Mouse (Mus musculus) midbrain, embryonic 13.5 days (tissue): Measurements from ENCODE around the gene Stpg4. TPM values are rescaled to one million over a fixed set of nuclear protein-coding genes. Genes with fewer than 3 reads are reported as not detected.

Source experiments
- ATAC-seq: fragments of 200-750 bp; cut with Nextera tagmentation; 2 replicates; pipeline ENCODE4 v1.8.0; 2017; ENCODE audit warnings: mild to moderate bottlenecking, moderate TSS enrichment, moderate library complexity
- H3K27ac ChIP-seq: fragments of 300-500 bp; sonication (generic); 2 replicates; pipeline ENCODE4 v1.5.1; 2015; ENCODE audit warnings: inconsistent platforms, mild to moderate bottlenecking, moderate library complexity
- H3K27me3 ChIP-seq: fragments of 300-500 bp; sonication (generic); 2 replicates; pipeline ENCODE4 v1.6.1; 2015; ENCODE audit warnings: mild to moderate bottlenecking, inconsistent platforms
- H3K36me3 ChIP-seq: fragments of 300-500 bp; sonication (generic); 2 replicates; pipeline ENCODE4 v1.6.1; 2015; ENCODE audit warnings: mild to moderate bottlenecking, inconsistent platforms
- H3K4me1 ChIP-seq: fragments of 300-500 bp; sonication (generic); replicated peaks from 2 replicates; pipeline ENCODE4 v1.6.1; 2015; ENCODE audit warnings: inconsistent platforms
- H3K4me2 ChIP-seq: fragments of 300-500 bp; sonication (generic); replicated peaks from 2 replicates; pipeline ENCODE4 v1.6.1; 2015; ENCODE audit warnings: moderate library complexity, mild to moderate bottlenecking, inconsistent platforms
- H3K4me3 ChIP-seq: fragments of 300-500 bp; sonication (generic); replicated peaks from 2 replicates; pipeline ENCODE4 v1.5.1; 2015; ENCODE audit warnings: mild to moderate bottlenecking, inconsistent platforms
- H3K9ac ChIP-seq: fragments of 300-500 bp; sonication (generic); replicated peaks from 2 replicates; pipeline ENCODE4 v1.6.1; 2015; ENCODE audit warnings: mild to moderate bottlenecking, inconsistent platforms
- H3K9me3 ChIP-seq: fragments of 300-500 bp; sonication (generic); 2 replicates; pipeline ENCODE4 v1.6.1; 2016; ENCODE audit warnings: mild to moderate bottlenecking, inconsistent platforms
- WGBS: fragments of 180-500 bp; shearing (Covaris S2); methylation state at CpG from one replicate; pipeline ENCODE4 v1.1.7; 2015; 5-methylcytosine and 5-hydroxymethylcytosine counted together
- polyA plus RNA-seq: library from polyadenylated mRNA; unstranded; fragments of >200 nt; fragmentation: Nextera tagmentation; extraction: Ambion mirVana; gene quantifications from 2 replicates; pipeline ENCODE4 v1.2.1, GENCODE M21; 2015

Stpg4 gene
- polyA plus RNA-seq, 1 experiment from 2014 or later, result not detected

GRCm38 (mm10) chr17:87403462-87403861 lies 24.1 kb downstream of the Stpg4 start:
- Histone ChIP-seq H3K9ac (no peak overlapping the region), H3K9me3 (no peaks in the 10 kb centered on the region), H3K4me1 (no peaks in the 10 kb centered on the region), H3K36me3 (no peaks in the 10 kb centered on the region), H3K4me2 (no peak overlapping the region), H3K27ac (no peak overlapping the region), H3K4me3 (no peak overlapping the region), H3K27me3 (no peaks in the 10 kb centered on the region)
- 70% methylated on average over 4 of the region's 4 CpGs for WGBS
- no peak for ATAC-seq

- no peaks in the 10 kb centered on the region for H3K36me3 ChIP-seq
- no peak overlapping the region for H3K4me3 ChIP-seq
- H3K9me3 ChIP-seq, result no peaks in the 10 kb centered on the region
- no peak overlapping the region for H3K9ac ChIP-seq
- no peaks in the 10 kb centered on the region for H3K27me3 ChIP-seq
- H3K4me2 ChIP-seq, result no peak overlapping the region
- WGBS, result 92% methylated on average over 11 of the region's 11 CpGs
- no peak overlapping the region for H3K27ac ChIP-seq
- no peak for ATAC-seq
- H3K4me1 ChIP-seq, result no peaks in the 10 kb centered on the region
These were observed 25.1 kb downstream of the Stpg4 start for GRCm38 (mm10) chr17:87402444-87402843.

GRCm38 (mm10) chr17:87397088-87397487 lies 30.5 kb downstream of the Stpg4 start:
- no peak for ATAC-seq
- WGBS, result 79% methylated on average over 11 of the region's 11 CpGs

GRCm38 (mm10) chr17:87391242-87391641 lies 36.3 kb downstream of the Stpg4 start:
- H3K9me3 ChIP-seq, result no peaks in the 10 kb centered on the region
- H3K27ac ChIP-seq, result no peak overlapping the region
- no peaks in the 10 kb centered on the region for H3K36me3 ChIP-seq
- no peak overlapping the region for H3K9ac ChIP-seq
- no peak for ATAC-seq
- no peak overlapping the region for H3K4me3 ChIP-seq
- H3K4me1 ChIP-seq, result peaks cover 7% of the 10 kb centered on the region
- H3K4me2 ChIP-seq, result no peak overlapping the region
- no peaks in the 10 kb centered on the region for H3K27me3 ChIP-seq
- WGBS, result 74% methylated on average over 7 of the region's 7 CpGs

More at GRCm38 (mm10) chr17:87397088-87397487, 30.5 kb downstream of the Stpg4 start:
- Histone ChIP-seq H3K4me3 (no peak overlapping the region), H3K27me3 (no peaks in the 10 kb centered on the region), H3K4me1 (no peaks in the 10 kb centered on the region), H3K9me3 (no peaks in the 10 kb centered on the region), H3K27ac (no peak overlapping the region), H3K36me3 (no peaks in the 10 kb centered on the region), H3K4me2 (no peak overlapping the region), H3K9ac (no peak overlapping the region)

- 12% methylated on average over 3 of the region's 5 CpGs for WGBS
- Histone ChIP-seq H3K27me3 (no peaks in the 10 kb centered on the region), H3K27ac (no peak overlapping the region), H3K36me3 (no peaks in the 10 kb centered on the region), H3K4me3 (no peak overlapping the region), H3K9me3 (no peaks in the 10 kb centered on the region), H3K4me1 (peaks cover 7% of the 10 kb centered on the region), H3K4me2 (no peak overlapping the region), H3K9ac (no peak overlapping the region)
- no peak for ATAC-seq
These were observed 40.5 kb downstream of the Stpg4 start for GRCm38 (mm10) chr17:87387068-87387467.

- Histone ChIP-seq H3K36me3 (no peaks in the 10 kb centered on the region), H3K27ac (no peak overlapping the region), H3K27me3 (no peaks in the 10 kb centered on the region), H3K4me2 (no peak overlapping the region), H3K4me3 (no peak overlapping the region), H3K9ac (no peak overlapping the region), H3K4me1 (peaks cover 7% of the 10 kb centered on the region), H3K9me3 (no peaks in the 10 kb centered on the region)
- ATAC-seq, result no peak
- WGBS, result 75% methylated on average over 3 of the region's 3 CpGs
These were observed 41.7 kb downstream of the Stpg4 start for GRCm38 (mm10) chr17:87385835-87386234.

GRCm38 (mm10) chr17:87380681-87381080 lies 46.9 kb downstream of the Stpg4 start:
- Histone ChIP-seq H3K27ac (0 out of 2 replicates have a peak overlapping the region, but pooled peaks have one; percentile 65), H3K9me3 (no peaks in the 10 kb centered on the region), H3K4me3 (no peak overlapping the region), H3K27me3 (no peaks in the 10 kb centered on the region), H3K4me1 (peaks cover 42% of the 10 kb centered on the region), H3K36me3 (no peaks in the 10 kb centered on the region), H3K9ac (no peak overlapping the region), H3K4me2 (no peak overlapping the region)
- no peak for ATAC-seq
- WGBS, result 78% methylated on average over 9 of the region's 9 CpGs

GRCm38 (mm10) chr17:87379821-87380220 lies 47.7 kb downstream of the Stpg4 start:
- no peaks in the 10 kb centered on the region for H3K27me3 ChIP-seq
- H3K4me1 ChIP-seq, result peaks cover 42% of the 10 kb centered on the region

GRCm38 (mm10) chr17:87379160-87379624 lies 48.3 kb downstream of the Stpg4 start:
- no peaks in the 10 kb centered on the region for H3K27me3 ChIP-seq
- H3K27ac ChIP-seq, result peak overlapping the region; percentile 65
- H3K4me1 ChIP-seq, result peaks cover 42% of the 10 kb centered on the region
- H3K9me3 ChIP-seq, result no peaks in the 10 kb centered on the region
- H3K9ac ChIP-seq, result peak overlapping the region; percentile 32; the same call in 1 of the 2 replicates
- WGBS, result 75% methylated on average over 11 of the region's 11 CpGs
- H3K4me3 ChIP-seq, result no peak overlapping the region
- H3K4me2 ChIP-seq, result peak overlapping the region; percentile 15; the same call in 1 of the 2 replicates
- no peaks in the 10 kb centered on the region for H3K36me3 ChIP-seq
- ATAC-seq, result no peak

More at GRCm38 (mm10) chr17:87379821-87380220, 47.7 kb downstream of the Stpg4 start:
- ATAC-seq, result peak; percentile 5; the same call in 1 of the 2 replicates
- WGBS, result 55% methylated on average over 10 of the region's 10 CpGs
- H3K9me3 ChIP-seq, result no peaks in the 10 kb centered on the region
- H3K4me2 ChIP-seq, result no peak overlapping the region
- H3K9ac ChIP-seq, result peak overlapping the region; percentile 28
- no peaks in the 10 kb centered on the region for H3K36me3 ChIP-seq
- no peak overlapping the region for H3K4me3 ChIP-seq
- peak overlapping the region; percentile 65 for H3K27ac ChIP-seq

- ATAC-seq, result peak; percentile 74
- Histone ChIP-seq H3K9me3 (no peaks in the 10 kb centered on the region), H3K4me2 (peak overlapping the region; percentile 15), H3K36me3 (no peaks in the 10 kb centered on the region), H3K27me3 (no peaks in the 10 kb centered on the region), H3K9ac (no peak overlapping the region), H3K4me1 (peaks cover 42% of the 10 kb centered on the region), H3K4me3 (no peak overlapping the region), H3K27ac (peak overlapping the region; percentile 65)
- 35% methylated on average over 16 of the region's 16 CpGs for WGBS
These were observed 49.0 kb downstream of the Stpg4 start for GRCm38 (mm10) chr17:87378354-87379159.

- Histone ChIP-seq H3K4me3 (no peak overlapping the region), H3K9ac (no peak overlapping the region), H3K9me3 (no peaks in the 10 kb centered on the region), H3K4me1 (peaks cover 46% of the 10 kb centered on the region), H3K36me3 (no peaks in the 10 kb centered on the region), H3K4me2 (no peak overlapping the region), H3K27ac (peak overlapping the region; percentile 65), H3K27me3 (no peaks in the 10 kb centered on the region)
- 0 out of 2 replicates have a peak, but pooled peaks have one; percentile 15 for ATAC-seq
- 65% methylated on average over 6 of the region's 6 CpGs for WGBS
These were observed 50.0 kb downstream of the Stpg4 start for GRCm38 (mm10) chr17:87377536-87377935.

- ATAC-seq, result no peak
- Histone ChIP-seq H3K4me3 (no peak overlapping the region), H3K9me3 (no peaks in the 10 kb centered on the region), H3K9ac (no peak overlapping the region), H3K4me2 (no peak overlapping the region), H3K4me1 (peaks cover 52% of the 10 kb centered on the region), H3K36me3 (no peaks in the 10 kb centered on the region), H3K27ac (no peak overlapping the region), H3K27me3 (no peaks in the 10 kb centered on the region)
- WGBS, result 94% methylated on average over 6 of the region's 6 CpGs
These were observed 50.6 kb downstream of the Stpg4 start for GRCm38 (mm10) chr17:87376831-87377471.
